Mouse (Mus musculus) lung, embryonic 14.5 days (tissue): ENCODE data around the gene Clic4. TPM values are rescaled to one million over a fixed set of nuclear protein-coding genes. Genes with fewer than 3 reads are reported as not detected.

ENCODE experiments used
- ATAC-seq: fragments of 200-750 bp; cut with Nextera tagmentation; 2 replicates; pipeline ENCODE4 v1.8.0; 2017; ENCODE audit warnings: mild to moderate bottlenecking, moderate TSS enrichment, moderate library complexity; ENCODE audit not compliant: insufficient read depth
- DNase-seq: peaks from one replicate; pipeline ENCODE4 v3.0.0-alpha.2; 2015
- H3K27ac ChIP-seq: fragments of 300-500 bp; sonication (generic); 2 replicates; pipeline ENCODE4 v1.5.1; 2014; ENCODE audit warnings: low read depth, mild to moderate bottlenecking, moderate library complexity
- H3K27me3 ChIP-seq: fragments of 300-500 bp; sonication (generic); 2 replicates; pipeline ENCODE4 v1.6.1; 2014; ENCODE audit warnings: low read length, control low read depth; ENCODE audit not compliant: insufficient read depth
- H3K36me3 ChIP-seq: fragments of 300-500 bp; sonication (generic); 2 replicates; pipeline ENCODE4 v1.6.1; 2014; ENCODE audit warnings: control low read depth; ENCODE audit not compliant: insufficient read depth
- H3K4me1 ChIP-seq: fragments of 300-500 bp; sonication (generic); 2 replicates; pipeline ENCODE4 v1.6.1; 2014; ENCODE audit warnings: antibody characterized with exemption, control low read depth; ENCODE audit not compliant: insufficient read depth
- H3K4me2 ChIP-seq: fragments of 300-500 bp; sonication (generic); 2 replicates; pipeline ENCODE4 v1.6.1; 2014; ENCODE audit warnings: mild to moderate bottlenecking
- H3K4me3 ChIP-seq: fragments of 300-500 bp; sonication (generic); 2 replicates; pipeline ENCODE4 v1.5.1; 2014; ENCODE audit warnings: low read depth, low read length
- H3K9ac ChIP-seq: fragments of 300-500 bp; sonication (generic); 2 replicates; pipeline ENCODE4 v1.6.1; 2014
- H3K9me3 ChIP-seq: fragments of 300-500 bp; sonication (generic); 2 replicates; pipeline ENCODE4 v1.6.1; 2016; ENCODE audit warnings: low read depth, low read length, control low read depth
- CTCF ChIP-seq: IDR thresholded peaks from 2 replicates; pipeline ENCODE4 v1.5.1; 2016; ENCODE audit warnings: antibody characterized with exemption, low read depth
- WGBS: fragments of 180-500 bp; shearing (Covaris S2); extraction: QIAGEN DNeasy Blood & Tissue Kit; methylation state at CpG from one replicate; pipeline ENCODE4 v1.1.7; 2014; 5-methylcytosine and 5-hydroxymethylcytosine counted together
- polyA plus RNA-seq: library from polyadenylated mRNA; unstranded; fragments of >200 nt; fragmentation: Nextera tagmentation; extraction: Ambion mirVana; gene quantifications from 2 replicates; pipeline ENCODE4 v1.2.1, GENCODE M21; 2014

The Clic4 gene
- polyA plus RNA-seq, 1 experiment from 2014 or later, result 133 TPM

- Histone ChIP-seq H3K9me3 (no peaks in the 10 kb centered on the region), H3K4me3 (no peak overlapping the region), H3K27ac (no peak overlapping the region), H3K9ac (no peak overlapping the region), H3K4me2 (no peak overlapping the region), H3K36me3 (0 out of 2 replicates have a peak, but pooled peaks cover 6% of the 10 kb centered on the region), H3K27me3 (no peaks in the 10 kb centered on the region), H3K4me1 (peaks cover 24% of the 10 kb centered on the region)
- TF ChIP-seq CTCF, result no peak
- ATAC-seq (no peak), DNase-seq (no peak)
- WGBS, result 40% methylated on average over 2 of the region's 2 CpGs
These were observed 20.8 kb downstream of the Clic4 start for GRCm38 (mm10) chr4:135251801-135252200.

GRCm38 (mm10) chr4:135248250-135249018 lies 24.2 kb downstream of the Clic4 start:
- Histone ChIP-seq H3K4me3 (no peak overlapping the region), H3K27me3 (no peaks in the 10 kb centered on the region), H3K9ac (no peak overlapping the region), H3K4me2 (no peak overlapping the region), H3K9me3 (no peaks in the 10 kb centered on the region), H3K36me3 (0 out of 2 replicates have a peak, but pooled peaks cover 6% of the 10 kb centered on the region), H3K27ac (no peak overlapping the region), H3K4me1 (peaks cover under 1% of the 10 kb centered on the region; the same call in 1 of the 2 replicates)
- no peak for ATAC-seq
- TF ChIP-seq CTCF, result peak; percentile 28
- WGBS, result 75% methylated on average over 9 of the region's 9 CpGs
- no peak for DNase-seq

GRCm38 (mm10) chr4:135246866-135247756 lies 25.5 kb downstream of the Clic4 start:
- Histone ChIP-seq H3K4me3 (no peak overlapping the region), H3K9ac (no peak overlapping the region; the same call in 1 of the 2 replicates), H3K27me3 (no peaks in the 10 kb centered on the region), H3K36me3 (0 out of 2 replicates have a peak, but pooled peaks cover 6% of the 10 kb centered on the region), H3K4me2 (no peak overlapping the region), H3K4me1 (no peaks in the 10 kb centered on the region), H3K9me3 (no peaks in the 10 kb centered on the region), H3K27ac (no peak overlapping the region)
- 77% methylated on average over 23 of the region's 23 CpGs for WGBS
- no peak for ATAC-seq
- no peak for DNase-seq
- no peak for TF ChIP-seq CTCF

- Histone ChIP-seq H3K9me3 (no peaks in the 10 kb centered on the region), H3K4me2 (no peak overlapping the region), H3K4me3 (no peak overlapping the region), H3K4me1 (0 out of 2 replicates have a peak, but pooled peaks cover 6% of the 10 kb centered on the region), H3K9ac (no peak overlapping the region), H3K27me3 (no peaks in the 10 kb centered on the region), H3K27ac (no peak overlapping the region), H3K36me3 (0 out of 2 replicates have a peak, but pooled peaks cover 6% of the 10 kb centered on the region)
- DNase-seq (no peak), ATAC-seq (no peak)
- 81% methylated on average over 2 of the region's 2 CpGs for whole genome bisulfite sequencing
- no peak for TF ChIP-seq CTCF
These were observed 26.2 kb downstream of the Clic4 start for GRCm38 (mm10) chr4:135246444-135246843.

GRCm38 (mm10) chr4:135245841-135246240 lies 26.8 kb downstream of the Clic4 start:
- Histone ChIP-seq H3K9ac (no peak overlapping the region), H3K27me3 (no peaks in the 10 kb centered on the region), H3K36me3 (0 out of 2 replicates have a peak, but pooled peaks cover 6% of the 10 kb centered on the region), H3K9me3 (no peaks in the 10 kb centered on the region), H3K4me1 (0 out of 2 replicates have a peak, but pooled peaks cover 8% of the 10 kb centered on the region), H3K4me2 (no peak overlapping the region), H3K4me3 (no peak overlapping the region), H3K27ac (no peak overlapping the region; the same call in 1 of the 2 replicates)
- no peak for TF ChIP-seq CTCF
- no peak for ATAC-seq
- no peak for DNase-seq
- 87% methylated on average over 11 of the region's 11 CpGs for WGBS

- no peak for ATAC-seq
- Histone ChIP-seq H3K9me3 (no peaks in the 10 kb centered on the region), H3K27me3 (no peaks in the 10 kb centered on the region), H3K4me2 (no peak overlapping the region), H3K4me1 (0 out of 2 replicates have a peak, but pooled peaks cover 14% of the 10 kb centered on the region), H3K36me3 (0 out of 2 replicates have a peak, but pooled peaks cover under 1% of the 10 kb centered on the region), H3K9ac (no peak overlapping the region), H3K27ac (no peak overlapping the region), H3K4me3 (no peak overlapping the region)
- WGBS, result 93% methylated on average over 3 of the region's 3 CpGs
- DNase-seq, result no peak
- TF ChIP-seq CTCF, result peak; percentile 48
These were observed 28.3 kb downstream of the Clic4 start for GRCm38 (mm10) chr4:135244335-135244734.
